Mouse (Mus musculus) brain, embryonic 14.5 days (tissue): ENCODE measurements around the gene Olfr1006.

Source experiments
- CTCF ChIP-seq: fragments of 200-500 bp; IDR thresholded peaks from 2 replicates; pipeline ENCODE4 v1.5.1; 2012; ENCODE audit warnings: inconsistent platforms, mild to moderate bottlenecking, moderate library complexity, borderline replicate concordance; ENCODE audit not compliant: insufficient read depth, insufficient read length; ENCODE audit errors: extremely low read depth
- POLR2A ChIP-seq: fragments of 200-500 bp; IDR thresholded peaks from 2 replicates; pipeline ENCODE4 v1.6.1; 2012; ENCODE audit warnings: mild to moderate bottlenecking, inconsistent platforms, borderline replicate concordance; ENCODE audit not compliant: poor library complexity, insufficient read depth, insufficient read length, severe bottlenecking; ENCODE audit errors: extremely low read depth

DNA sequence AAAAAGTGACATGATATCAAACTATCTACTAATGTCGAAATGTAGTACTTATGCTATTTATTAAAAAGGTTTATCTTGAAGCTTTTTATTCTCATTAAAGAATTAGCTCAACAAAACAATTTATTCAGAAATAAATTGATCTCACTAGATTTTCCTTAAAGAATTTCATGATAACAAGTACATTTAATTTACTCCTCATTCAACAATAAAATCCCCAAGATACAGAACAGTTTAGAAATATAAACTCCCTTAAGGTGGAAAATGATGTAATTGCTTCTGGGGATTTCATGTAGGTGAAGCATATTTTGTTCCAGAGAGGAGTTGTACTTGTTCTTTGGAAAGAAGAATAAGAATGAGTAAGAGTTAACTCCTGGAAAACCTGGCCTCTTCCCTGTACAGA, 36.6 kb upstream of the Olfr1006 start, which contains the start of gene Olfr1009:
- TF ChIP-seq CTCF (no peak), POLR2A (no peak)
